Comparison of ENCODE assay signal across 8 mouse cellular contexts in the genomic region with DNA sequence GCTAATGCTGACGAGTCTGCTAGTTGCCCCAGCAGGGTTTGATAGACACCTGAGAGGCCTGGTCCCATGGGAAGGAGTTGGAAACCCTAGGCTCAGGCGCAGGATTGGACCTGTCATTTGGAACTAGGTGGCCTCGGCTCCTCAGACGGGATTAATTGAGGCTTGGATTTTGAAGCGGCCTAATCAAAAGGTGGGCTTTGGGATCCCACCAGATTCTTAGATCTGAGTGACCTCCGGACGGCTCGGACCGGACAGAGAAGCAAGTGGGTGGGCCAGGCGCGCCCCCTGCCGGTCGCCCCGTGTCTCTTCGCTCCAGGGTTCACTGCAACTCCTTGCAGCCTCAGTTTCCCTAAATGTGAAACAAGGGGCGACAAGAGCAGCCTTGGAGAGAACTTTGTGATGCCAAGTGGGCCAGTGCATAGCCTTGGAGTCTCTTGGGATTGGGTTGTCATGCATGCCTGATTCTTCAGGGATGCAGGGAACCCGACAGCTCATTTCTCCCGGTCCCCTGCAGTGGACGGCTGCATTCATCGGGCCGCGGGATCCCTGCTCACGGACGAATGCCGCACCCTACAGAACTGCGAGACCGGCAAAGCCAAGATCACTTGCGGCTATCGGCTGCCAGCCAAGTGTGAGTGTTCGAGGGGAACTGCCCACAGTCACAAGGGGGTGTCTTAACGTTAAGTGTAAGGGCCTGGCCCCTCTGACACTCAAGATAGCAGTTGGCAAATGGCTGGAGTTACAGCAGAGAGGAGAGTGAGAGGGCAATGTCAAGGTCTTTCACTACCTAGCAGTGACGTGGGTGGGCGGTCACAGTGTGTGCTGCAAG. TPM values are rescaled to one million over a fixed set of nuclear protein-coding genes. Genes with fewer than 3 reads are reported as not detected.
DNase-seq lines count a peak whose midpoint lies in the region; ATAC-seq lines count a peak whose summit lies in the region.

No protein-coding gene starts in this region.

- no peak overlapping the region for H3K4me3 ChIP-seq in liver, embryonic 12.5 days
- H3K4me3 ChIP-seq in forebrain, embryonic 14.5 days (ENCODE audit: low read depth, low read length): no peak overlapping the region
- no peak overlapping the region for H3K4me3 ChIP-seq in hindbrain, embryonic 11.5 days (ENCODE audit: low read depth, low read length)
- no peak overlapping the region for H3K4me3 ChIP-seq in limb, embryonic 11.5 days (ENCODE audit: low read depth, low read length)
- no peak overlapping the region for H3K4me3 ChIP-seq in midbrain, embryonic 16.5 days (ENCODE audit: low read depth, low read length)
- H3K4me3 ChIP-seq in stomach, embryonic 16.5 days (replicated peaks; ENCODE audit: low read length): no peak overlapping the region

- peaks cover 16% of the 10 kb centered on the region for H3K27me3 ChIP-seq in liver, embryonic 12.5 days (replicated peaks)
- no peaks in the 10 kb centered on the region for H3K27me3 ChIP-seq in forebrain, embryonic 14.5 days (replicated peaks; ENCODE audit: control insufficient read depth, insufficient read depth, low read length)
- 0 out of 2 replicates have a peak, but pooled peaks cover 3% of the 10 kb centered on the region for H3K27me3 ChIP-seq in hindbrain, embryonic 11.5 days (ENCODE audit: control insufficient read depth, insufficient read depth, low read length)
- no peaks in the 10 kb centered on the region for H3K27me3 ChIP-seq in limb, embryonic 11.5 days (ENCODE audit: control insufficient read depth, insufficient read depth, low read length)
- peaks cover 6% of the 10 kb centered on the region for H3K27me3 ChIP-seq in midbrain, embryonic 16.5 days (ENCODE audit: control insufficient read depth, insufficient read depth, low read depth, low read length)
- no peaks in the 10 kb centered on the region for H3K27me3 ChIP-seq in stomach, embryonic 16.5 days (ENCODE audit: control insufficient read depth, insufficient read depth, low read length)

- no peak overlapping the region for H3K27ac ChIP-seq in liver, embryonic 12.5 days
- no peak overlapping the region for H3K27ac ChIP-seq in forebrain, embryonic 14.5 days (ENCODE audit: low read depth, low read length)
- no peak overlapping the region for H3K27ac ChIP-seq in hindbrain, embryonic 11.5 days (ENCODE audit: low read depth, low read length)
- H3K27ac ChIP-seq in limb, embryonic 11.5 days (replicated peaks; ENCODE audit: low read depth, low read length): no peak overlapping the region
- no peak overlapping the region for H3K27ac ChIP-seq in midbrain, embryonic 16.5 days (ENCODE audit: low read length)
- H3K27ac ChIP-seq in stomach, embryonic 16.5 days (ENCODE audit: low read length): no peak overlapping the region

- H3K9me3 ChIP-seq in liver, embryonic 12.5 days (replicated peaks): no peaks in the 10 kb centered on the region
- no peaks in the 10 kb centered on the region for H3K9me3 ChIP-seq in forebrain, embryonic 14.5 days (replicated peaks; ENCODE audit: control insufficient read depth, low read length)
- H3K9me3 ChIP-seq in hindbrain, embryonic 11.5 days (ENCODE audit: control insufficient read depth, low read length): no peaks in the 10 kb centered on the region
- no peaks in the 10 kb centered on the region for H3K9me3 ChIP-seq in limb, embryonic 11.5 days (ENCODE audit: control insufficient read depth, low read length)
- no peaks in the 10 kb centered on the region for H3K9me3 ChIP-seq in midbrain, embryonic 16.5 days (replicated peaks; ENCODE audit: control insufficient read depth, low read length, poor library complexity, severe bottlenecking)
- no peaks in the 10 kb centered on the region for H3K9me3 ChIP-seq in stomach, embryonic 16.5 days (replicated peaks; ENCODE audit: control insufficient read depth, low read length)

- DNase-seq in liver: peak; percentile 71
- peak; percentile 69 for DNase-seq in cerebellum, adult 11 months
- peak; percentile 59 for DNase-seq in forebrain, embryonic 14.5 days (ENCODE audit: low spot score)
- peak; percentile 78 for DNase-seq in hindbrain, embryonic 11.5 days (ENCODE audit: low spot score)
- peak; percentile 82 for DNase-seq in limb, embryonic 11.5 days (ENCODE audit: low spot score)

- peaks cover 31% of the 10 kb centered on the region for H3K4me1 ChIP-seq in liver, embryonic 12.5 days
- H3K4me1 ChIP-seq in forebrain, embryonic 14.5 days (ENCODE audit: control insufficient read depth, insufficient read depth, low read length): peaks cover 15% of the 10 kb centered on the region
- peaks cover 6% of the 10 kb centered on the region; the same call in 1 of the 2 replicates for H3K4me1 ChIP-seq in hindbrain, embryonic 11.5 days (replicated peaks; ENCODE audit: control insufficient read depth, insufficient read depth, low read length)
- H3K4me1 ChIP-seq in limb, embryonic 11.5 days (ENCODE audit: control insufficient read depth, insufficient read depth, low read length): peaks cover 18% of the 10 kb centered on the region
- no peaks in the 10 kb centered on the region; the same call in 1 of the 2 replicates for H3K4me1 ChIP-seq in midbrain, embryonic 16.5 days (ENCODE audit: control insufficient read depth, insufficient read depth, low read length)
- H3K4me1 ChIP-seq in stomach, embryonic 16.5 days (ENCODE audit: control insufficient read depth, insufficient read depth, low read length): peaks cover 14% of the 10 kb centered on the region; the same call in 1 of the 2 replicates

- peaks cover 46% of the 10 kb centered on the region for H3K36me3 ChIP-seq in liver, embryonic 12.5 days
- H3K36me3 ChIP-seq in forebrain, embryonic 14.5 days (ENCODE audit: control insufficient read depth, insufficient read depth, low read length): peaks cover 41% of the 10 kb centered on the region
- peaks cover 16% of the 10 kb centered on the region for H3K36me3 ChIP-seq in hindbrain, embryonic 11.5 days (ENCODE audit: control insufficient read depth, insufficient read depth, low read length)
- H3K36me3 ChIP-seq in limb, embryonic 11.5 days (ENCODE audit: control insufficient read depth, insufficient read depth, low read length): peaks cover 27% of the 10 kb centered on the region
- peaks cover 19% of the 10 kb centered on the region for H3K36me3 ChIP-seq in midbrain, embryonic 16.5 days (ENCODE audit: control insufficient read depth, insufficient read depth, low read length)
- peaks cover 13% of the 10 kb centered on the region; the same call in 1 of the 2 replicates for H3K36me3 ChIP-seq in stomach, embryonic 16.5 days (ENCODE audit: control insufficient read depth, insufficient read depth, low read length)

- no peak overlapping the region for H3K4me2 ChIP-seq in liver, embryonic 12.5 days
- H3K4me2 ChIP-seq in forebrain, embryonic 14.5 days (ENCODE audit: low read length): no peak overlapping the region
- no peak overlapping the region for H3K4me2 ChIP-seq in hindbrain, embryonic 11.5 days (replicated peaks; ENCODE audit: low read depth, low read length)
- no peak overlapping the region; the same call in 1 of the 2 replicates for H3K4me2 ChIP-seq in limb, embryonic 11.5 days (ENCODE audit: low read depth, severe bottlenecking)
- H3K4me2 ChIP-seq in midbrain, embryonic 16.5 days (ENCODE audit: low read length): no peak overlapping the region
- H3K4me2 ChIP-seq in stomach, embryonic 16.5 days (ENCODE audit: low read depth, low read length): no peak overlapping the region

- ATAC-seq in liver, embryonic 12.5 days: no peak
- no peak for ATAC-seq in forebrain, embryonic 14.5 days
- ATAC-seq in hindbrain, embryonic 11.5 days (ENCODE audit: low FRiP score): peak; percentile 32
- ATAC-seq in limb, embryonic 11.5 days (ENCODE audit: insufficient number of reproducible peaks, low FRiP score, low TSS enrichment, low read depth): peak; percentile 27; the same call in 1 of the 2 replicates
- ATAC-seq in midbrain, embryonic 16.5 days: 0 out of 2 replicates have a peak, but pooled peaks have one; percentile 3
- peak; percentile 16; the same call in 1 of the 2 replicates for ATAC-seq in stomach, embryonic 16.5 days (ENCODE audit: insufficient read depth, low FRiP score)

- WGBS in liver, embryonic 12.5 days (ENCODE audit: insufficient replicate concordance): 24% methylated on average over 33 of the region's 33 CpGs
- 14% methylated on average over 33 of the region's 33 CpGs for WGBS in forebrain, embryonic 14.5 days
- WGBS in hindbrain, embryonic 11.5 days: 17% methylated on average over 33 of the region's 33 CpGs
- WGBS in limb, embryonic 11.5 days: 16% methylated on average over 33 of the region's 33 CpGs
- WGBS in midbrain, embryonic 16.5 days: 13% methylated on average over 33 of the region's 33 CpGs
- WGBS in stomach, embryonic 16.5 days: 19% methylated on average over 33 of the region's 33 CpGs

- H3K9ac ChIP-seq in liver, embryonic 12.5 days: no peak overlapping the region
- no peak overlapping the region for H3K9ac ChIP-seq in forebrain, embryonic 14.5 days (ENCODE audit: low read length)
- no peak overlapping the region for H3K9ac ChIP-seq in hindbrain, embryonic 11.5 days (ENCODE audit: low read depth, low read length)
- H3K9ac ChIP-seq in limb, embryonic 11.5 days (ENCODE audit: low read length): no peak overlapping the region
- no peak overlapping the region for H3K9ac ChIP-seq in midbrain, embryonic 16.5 days (ENCODE audit: low read depth, low read length)
- H3K9ac ChIP-seq in stomach, embryonic 16.5 days (ENCODE audit: low read length): no peak overlapping the region

RNA-seq across cellular contexts. Expression of gene Otub1, which starts 10.0 kb away (rescaled TPM):
- 85.0 and 85.2 TPM in 2 replicates for polyA plus RNA-seq in liver, embryonic 12.5 days (2016; fragmentation: Nextera tagmentation; extraction: Ambion mirVana)
- polyA plus RNA-seq in forebrain, embryonic 14.5 days (2014; fragmentation: Nextera tagmentation; extraction: Ambion mirVana): 262 TPM in 2 replicates
- polyA plus RNA-seq in hindbrain, embryonic 11.5 days (2014; fragmentation: Nextera tagmentation; extraction: Ambion mirVana): 246 and 250 TPM in 2 replicates
- 247 and 260 TPM in 2 replicates for polyA plus RNA-seq in limb, embryonic 11.5 days (2014; fragmentation: Nextera tagmentation; extraction: Ambion mirVana)
- polyA plus RNA-seq in midbrain, embryonic 16.5 days (2015; fragmentation: Nextera tagmentation; extraction: Ambion mirVana): 235 and 240 TPM in 2 replicates
- 157 and 169 TPM in 2 replicates for polyA plus RNA-seq in stomach, embryonic 16.5 days (2015; fragmentation: Nextera tagmentation; extraction: Ambion mirVana)

RNA-seq across cellular contexts. Expression of gene Cox8a, which starts 21.3 kb away (rescaled TPM):
- polyA plus RNA-seq in liver, embryonic 12.5 days (2016; fragmentation: Nextera tagmentation; extraction: Ambion mirVana): 915 and 936 TPM in 2 replicates
- polyA plus RNA-seq in forebrain, embryonic 14.5 days (2014; fragmentation: Nextera tagmentation; extraction: Ambion mirVana): 772 and 935 TPM in 2 replicates
- 762 and 780 TPM in 2 replicates for polyA plus RNA-seq in hindbrain, embryonic 11.5 days (2014; fragmentation: Nextera tagmentation; extraction: Ambion mirVana)
- 807 and 830 TPM in 2 replicates for polyA plus RNA-seq in limb, embryonic 11.5 days (2014; fragmentation: Nextera tagmentation; extraction: Ambion mirVana)
- 837 and 884 TPM in 2 replicates for polyA plus RNA-seq in midbrain, embryonic 16.5 days (2015; fragmentation: Nextera tagmentation; extraction: Ambion mirVana)
- 986 and 1,009 TPM in 2 replicates for polyA plus RNA-seq in stomach, embryonic 16.5 days (2015; fragmentation: Nextera tagmentation; extraction: Ambion mirVana)

RNA-seq across cellular contexts. Expression of gene Naa40, which starts 44.9 kb away (rescaled TPM):
- 42.0 and 44.8 TPM in 2 replicates for polyA plus RNA-seq in liver, embryonic 12.5 days (2016; fragmentation: Nextera tagmentation; extraction: Ambion mirVana)
- 62.7 and 69.6 TPM in 2 replicates for polyA plus RNA-seq in forebrain, embryonic 14.5 days (2014; fragmentation: Nextera tagmentation; extraction: Ambion mirVana)
- 79.9 and 87.6 TPM in 2 replicates for polyA plus RNA-seq in hindbrain, embryonic 11.5 days (2014; fragmentation: Nextera tagmentation; extraction: Ambion mirVana)
- polyA plus RNA-seq in limb, embryonic 11.5 days (2014; fragmentation: Nextera tagmentation; extraction: Ambion mirVana): 83.9 and 85.1 TPM in 2 replicates
- polyA plus RNA-seq in midbrain, embryonic 16.5 days (2015; fragmentation: Nextera tagmentation; extraction: Ambion mirVana): 68.1 and 69.6 TPM in 2 replicates
- polyA plus RNA-seq in stomach, embryonic 16.5 days (2015; fragmentation: Nextera tagmentation; extraction: Ambion mirVana): 46.9 and 50.4 TPM in 2 replicates

Comparison
In these comparisons a context has a peak if more than half of its experiments do, and no peak if none do; other contexts are left out.
1. ATAC-seq: peak in hindbrain, embryonic 11.5 days (single experiment), limb, embryonic 11.5 days (single experiment), midbrain, embryonic 16.5 days (single experiment) and stomach, embryonic 16.5 days (single experiment); none in liver, embryonic 12.5 days (single experiment) and forebrain, embryonic 14.5 days (single experiment).
2. Peak in every context shown above with its lines, with median percentiles within 50 percentile points of each other: DNase-seq.